Mouse (Mus musculus): ENCODE data around the gene Znhit1.

DNA sequence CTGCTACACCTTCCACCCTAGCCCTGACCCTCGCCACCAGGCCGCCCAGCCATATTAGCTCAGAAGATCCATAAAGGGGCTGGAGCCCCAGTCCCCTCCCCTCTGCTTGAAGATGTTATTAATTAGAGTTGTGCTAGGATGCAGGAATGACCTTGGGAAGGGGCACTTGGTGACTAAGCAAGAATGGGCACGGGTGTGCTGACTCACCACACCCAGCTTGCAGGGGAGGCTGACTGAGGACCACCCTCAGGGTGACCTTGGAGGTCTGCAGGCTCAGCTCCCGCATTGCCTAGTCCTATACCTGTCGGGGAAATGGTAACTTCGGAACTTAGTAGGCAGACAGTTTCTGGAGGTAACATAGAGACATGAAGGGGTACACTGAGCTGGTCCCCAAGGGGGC, 53.9 kb downstream of the Znhit1 start:
- TF ChIP-seq CTCF (IDR thresholded peaks at IDR 0.05) (no peak), POLR2A (IDR thresholded peaks at IDR 0.05; ENCODE audit: insufficient read depth, low read depth, low read length) (no peak), EP300 (IDR thresholded peaks at IDR 0.05; ENCODE audit: insufficient read depth, low read depth, low read length) (no peak)

Measured in heart, adult 2 months (tissue).